Mouse (Mus musculus) ES-Bruce4 (cell line): ENCODE data around the gene Arv1.

Experiments used
- CTCF ChIP-seq: IDR thresholded peaks from one replicate; pipeline ENCODE4 v1.8.1; 2011; ENCODE audit warnings: low read depth, low read length
- EP300 ChIP-seq: IDR thresholded peaks from 2 replicates; pipeline ENCODE4 v1.6.1; 2011; ENCODE audit warnings: low read depth, low read length; ENCODE audit not compliant: insufficient read depth
- POLR2A ChIP-seq: IDR thresholded peaks from one replicate; pipeline ENCODE4 v1.8.1; 2011; ENCODE audit warnings: low read length; ENCODE audit not compliant: insufficient read depth

- no peak for TF ChIP-seq CTCF
- no peak for TF ChIP-seq POLR2A
- no peak for TF ChIP-seq EP300
These were observed 2.4 kb downstream of the Arv1 start for GRCm38 (mm10) chr8:124724301-124724700.
